In the genomic region with DNA sequence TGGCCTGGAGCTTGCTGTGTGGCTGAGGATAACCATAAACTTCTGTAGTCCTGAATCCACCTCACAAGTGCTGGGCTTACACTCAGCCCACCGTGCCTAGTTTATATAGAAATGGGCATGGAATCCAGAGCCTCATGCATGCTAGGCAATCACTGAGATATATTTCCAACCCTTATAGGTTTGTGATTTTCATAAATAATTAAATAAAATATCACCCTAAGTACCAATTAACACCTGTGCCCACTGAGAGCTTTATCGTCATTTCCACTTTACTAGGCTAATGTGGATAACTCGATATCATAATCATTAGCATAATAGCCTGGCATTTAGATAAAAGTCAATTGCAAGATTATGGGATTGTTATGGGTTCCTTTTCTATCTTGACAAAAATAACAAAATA, we compare ENCODE assay signal across 20 mouse cellular contexts. TPM values are rescaled to one million over a fixed set of nuclear protein-coding genes. Genes with fewer than 3 reads are reported as not detected.
A peak's percentile ranks its signal among the peaks of the same experiment; 100 is the strongest.
DNase-seq lines count a peak whose midpoint lies in the region; ATAC-seq lines count a peak whose summit lies in the region.
"Had no signal": no experiment of that assay in that cellular context is flagged by ENCODE, and none has a peak within 500 bp of the region (broad histone marks: within the 10 kb centered on the region; RNA-seq: fewer than 3 reads in every experiment).

No protein-coding gene starts in this region.

- WGBS in neural tube, embryonic 13.5 days, result 64% methylated on average over 3 of the region's 3 CpGs
- WGBS in neural tube, embryonic 15.5 days, result 53% methylated on average over 3 of the region's 3 CpGs

- H3K9me3 ChIP-seq in neural tube, embryonic 13.5 days, result no peaks in the 10 kb centered on the region
- no peaks in the 10 kb centered on the region for H3K9me3 ChIP-seq in neural tube, embryonic 15.5 days (replicated peaks)

- no peak overlapping the region for H3K9ac ChIP-seq in neural tube, embryonic 13.5 days
- no peak overlapping the region for H3K9ac ChIP-seq in neural tube, embryonic 15.5 days (replicated peaks)

- no peak overlapping the region for H3K27ac ChIP-seq in neural tube, embryonic 13.5 days (replicated peaks)
- H3K27ac ChIP-seq in neural tube, embryonic 15.5 days (replicated peaks), result no peak overlapping the region

- DNase-seq in neural tube, embryonic 10.5 days (ENCODE audit: extremely low spot score, low spot score), result no peak
- DNase-seq in thymus, adult 18-20 months, result no peak
- DNase-seq: adrenal gland, adult 2 months; adrenal gland, adult 8-10 months; adrenal gland, postnatal 10 days; adrenal gland, postnatal 14 days; adrenal gland, postnatal 25 days; adrenal gland, postnatal 36 days; B cell, adult 2 months; cerebellum, adult 11 months; cerebellum, adult 11-12 months; cerebellum, adult 18-20 months had no signal

- peak; percentile 65; the same call in 1 of the 2 replicates for ATAC-seq in neural tube, embryonic 13.5 days (ENCODE audit: low read depth)
- ATAC-seq in neural tube, embryonic 15.5 days (ENCODE audit: low FRiP score), result peak; percentile 65
- ATAC-seq: activated CD4-positive, CD25-positive, alpha-beta regulatory T cell, adult 4 months; CD4-positive, CD25-positive, alpha-beta regulatory T cell, adult 4 months; Patski had no signal

- H3K27me3 ChIP-seq in neural tube, embryonic 13.5 days, result no peaks in the 10 kb centered on the region
- H3K27me3 ChIP-seq in neural tube, embryonic 15.5 days (replicated peaks), result no peaks in the 10 kb centered on the region

- H3K4me2 ChIP-seq in neural tube, embryonic 13.5 days, result no peak overlapping the region
- no peak overlapping the region for H3K4me2 ChIP-seq in neural tube, embryonic 15.5 days

- H3K4me3 ChIP-seq in neural tube, embryonic 13.5 days, result no peak overlapping the region
- H3K4me3 ChIP-seq in neural tube, embryonic 15.5 days (replicated peaks), result no peak overlapping the region

- H3K4me1 ChIP-seq in neural tube, embryonic 13.5 days (replicated peaks), result no peaks in the 10 kb centered on the region
- H3K4me1 ChIP-seq in neural tube, embryonic 15.5 days, result no peaks in the 10 kb centered on the region

- no peaks in the 10 kb centered on the region for H3K36me3 ChIP-seq in neural tube, embryonic 13.5 days
- no peaks in the 10 kb centered on the region for H3K36me3 ChIP-seq in neural tube, embryonic 15.5 days
- H3K36me3 ChIP-seq: G1E had no signal

RNA-seq across cellular contexts. Expression of a gene that starts 17.3 kb away (rescaled TPM):
- 1.3 and 3.6 TPM in 2 replicates for polyA plus RNA-seq in neural tube, embryonic 13.5 days (2015; fragmentation: Nextera tagmentation; extraction: Ambion mirVana)
- 3.3 and 5.3 TPM in 2 replicates for polyA plus RNA-seq in neural tube, embryonic 15.5 days (2015; fragmentation: Nextera tagmentation; extraction: Ambion mirVana)
- polyA plus RNA-seq: activated CD4-positive, CD25-positive, alpha-beta regulatory T cell, adult 4 months; C2C12; CD4-positive, CD25-positive, alpha-beta regulatory T cell, adult 4 months; G1E; Patski had no signal

RNA-seq across cellular contexts. Expression of a gene that starts 26.7 kb away (rescaled TPM):
- 1.1 and 1.4 TPM in 2 replicates for polyA plus RNA-seq in neural tube, embryonic 13.5 days (2015; fragmentation: Nextera tagmentation; extraction: Ambion mirVana)
- 0.47 and 3.9 TPM in 2 replicates for polyA plus RNA-seq in neural tube, embryonic 15.5 days (2015; fragmentation: Nextera tagmentation; extraction: Ambion mirVana)
- polyA plus RNA-seq: activated CD4-positive, CD25-positive, alpha-beta regulatory T cell, adult 4 months; CD4-positive, CD25-positive, alpha-beta regulatory T cell, adult 4 months; G1E; Patski had no signal

RNA-seq across cellular contexts. Expression of a gene that starts 30.6 kb away (rescaled TPM):
- polyA plus RNA-seq in neural tube, embryonic 13.5 days (2015; fragmentation: Nextera tagmentation; extraction: Ambion mirVana), result not detected in 2 replicates
- 0.40 TPM in 1 of 2 replicates, not detected in the other for polyA plus RNA-seq in neural tube, embryonic 15.5 days (2015; fragmentation: Nextera tagmentation; extraction: Ambion mirVana)
- polyA plus RNA-seq: brain, embryonic 14.5 days; CD4-positive, CD25-positive, alpha-beta regulatory T cell, adult 4 months; G1E had no signal

RNA-seq across cellular contexts. Expression of a gene that starts 38.8 kb away (rescaled TPM):
- 1.3 and 3.1 TPM in 2 replicates for polyA plus RNA-seq in neural tube, embryonic 13.5 days (2015; fragmentation: Nextera tagmentation; extraction: Ambion mirVana)
- 1.3 and 2.5 TPM in 2 replicates for polyA plus RNA-seq in neural tube, embryonic 15.5 days (2015; fragmentation: Nextera tagmentation; extraction: Ambion mirVana)
- polyA plus RNA-seq: activated CD4-positive, CD25-positive, alpha-beta regulatory T cell, adult 4 months; CD4-positive, CD25-positive, alpha-beta regulatory T cell, adult 4 months; G1E had no signal

RNA-seq across cellular contexts. Expression of a gene that starts 46.0 kb away (rescaled TPM):
- polyA plus RNA-seq in neural tube, embryonic 13.5 days (2015; fragmentation: Nextera tagmentation; extraction: Ambion mirVana), result not detected in 2 replicates
- polyA plus RNA-seq in neural tube, embryonic 15.5 days (2015; fragmentation: Nextera tagmentation; extraction: Ambion mirVana), result not detected in 2 replicates
- polyA plus RNA-seq: activated CD4-positive, CD25-positive, alpha-beta regulatory T cell, adult 4 months; adrenal gland, adult 2 months; brain, embryonic 14.5 days; C2C12; CD4-positive, CD25-positive, alpha-beta regulatory T cell, adult 4 months; G1E; Patski had no signal
